Mouse (Mus musculus): ENCODE data around the gene Dedd2. TPM values are rescaled to one million over a fixed set of nuclear protein-coding genes. Genes with fewer than 3 reads are reported as not detected.
A peak's percentile ranks its signal among the peaks of the same experiment; 100 is the strongest.

Gene Dedd2
- polyA plus RNA-seq, 1 experiment, result 37.6 TPM

GRCm38 (mm10) chr7:25221102-25221883 lies 878 bp upstream of the Dedd2 start, which contains the start of gene Zfp526:
Gene Zfp526, plus strand, starts transcription at chr7:25221425.
- under 1% methylated on average over 44 of the region's 45 CpGs for WGBS
- H3K4me3 ChIP-seq (replicated peaks; ENCODE audit: extremely low read depth, low read depth, low read length), result peak within 1 kb of the TSS; percentile 83
- TF ChIP-seq CTCF (IDR thresholded peaks at IDR 0.05; ENCODE audit: insufficient read depth, low read length), result no peak
- TF ChIP-seq POLR2A (IDR thresholded peaks at IDR 0.05; ENCODE audit: borderline replicate concordance, extremely low read depth, low read depth, low read length), result peak; percentile 78; the same call in 1 of the 2 replicates
- H3K4me1 ChIP-seq (ENCODE audit: control insufficient read depth, insufficient read depth, low read length), result peaks cover 11% of the 10 kb centered on the region
- DNase-seq, result peak; percentile 96

GRCm38 (mm10) chr7:25219756-25220456 lies 509 bp downstream of the Dedd2 start:
- 0 out of 2 replicates have a peak, but pooled peaks have one; percentile 87 for TF ChIP-seq POLR2A (IDR thresholded peaks at IDR 0.05; ENCODE audit: borderline replicate concordance, extremely low read depth, low read depth, low read length)
- TF ChIP-seq CTCF (IDR thresholded peaks at IDR 0.05; ENCODE audit: insufficient read depth, low read length), result no peak
- DNase-seq, result peak; percentile 94
- 4% methylated on average over 31 of the region's 31 CpGs for WGBS

GRCm38 (mm10) chr7:25219416-25219750 lies 1.0 kb downstream of the Dedd2 start:
- no peak for DNase-seq
- WGBS, result under 1% methylated on average over 16 of the region's 16 CpGs
- H3K4me3 ChIP-seq (replicated peaks; ENCODE audit: extremely low read depth, low read depth, low read length), result peak overlapping the region; percentile 89
- no peak for TF ChIP-seq CTCF (IDR thresholded peaks at IDR 0.05; ENCODE audit: insufficient read depth, low read length)
- H3K4me1 ChIP-seq (ENCODE audit: control insufficient read depth, insufficient read depth, low read length), result peaks cover 11% of the 10 kb centered on the region

More at GRCm38 (mm10) chr7:25219756-25220456, 509 bp downstream of the Dedd2 start:
- H3K4me1 ChIP-seq (ENCODE audit: control insufficient read depth, insufficient read depth, low read length), result peaks cover 11% of the 10 kb centered on the region
- H3K4me3 ChIP-seq (replicated peaks; ENCODE audit: extremely low read depth, low read depth, low read length), result peak overlapping the region; percentile 89

- Histone ChIP-seq H3K4me3 (replicated peaks; ENCODE audit: extremely low read depth, low read depth, low read length) (peak overlapping the region; percentile 89), H3K4me1 (ENCODE audit: control insufficient read depth, insufficient read depth, low read length) (peaks cover 11% of the 10 kb centered on the region)
- TF ChIP-seq POLR2A (IDR thresholded peaks at IDR 0.05; ENCODE audit: borderline replicate concordance, extremely low read depth, low read depth, low read length), result no peak; the same call in 1 of the 2 replicates
- TF ChIP-seq CTCF (IDR thresholded peaks at IDR 0.05; ENCODE audit: insufficient read depth, low read length), result no peak
- 2% methylated on average over 53 of the region's 53 CpGs for WGBS
- DNase-seq, result peak; percentile 59
Measured at GRCm38 (mm10) chr7:25218705-25219415, 1.6 kb downstream of the Dedd2 start.

GRCm38 (mm10) chr7:25217653-25218395 lies 2.6 kb downstream of the Dedd2 start:
- Histone ChIP-seq H3K4me3 (replicated peaks; ENCODE audit: extremely low read depth, low read depth, low read length) (no peak overlapping the region), H3K4me1 (ENCODE audit: control insufficient read depth, insufficient read depth, low read length) (peaks cover 11% of the 10 kb centered on the region)
- peak; percentile 27 for DNase-seq
- no peak for TF ChIP-seq POLR2A (IDR thresholded peaks at IDR 0.05; ENCODE audit: borderline replicate concordance, extremely low read depth, low read depth, low read length)
- no peak for TF ChIP-seq CTCF (IDR thresholded peaks at IDR 0.05; ENCODE audit: insufficient read depth, low read length)
- WGBS, result 42% methylated on average over 12 of the region's 12 CpGs

- 95% methylated on average over 2 of the region's 2 CpGs for WGBS
- no peak for DNase-seq
- TF ChIP-seq CTCF (IDR thresholded peaks at IDR 0.05; ENCODE audit: insufficient read depth, low read length) (no peak), POLR2A (IDR thresholded peaks at IDR 0.05; ENCODE audit: borderline replicate concordance, extremely low read depth, low read depth, low read length) (no peak)
- Histone ChIP-seq H3K4me1 (ENCODE audit: control insufficient read depth, insufficient read depth, low read length) (no peaks in the 10 kb centered on the region), H3K4me3 (replicated peaks; ENCODE audit: extremely low read depth, low read depth, low read length) (no peak overlapping the region)
Measured at GRCm38 (mm10) chr7:25214172-25214571, 6.2 kb downstream of the Dedd2 start.

- TF ChIP-seq POLR2A (IDR thresholded peaks at IDR 0.05; ENCODE audit: borderline replicate concordance, extremely low read depth, low read depth, low read length) (no peak), CTCF (IDR thresholded peaks at IDR 0.05; ENCODE audit: insufficient read depth, low read length) (no peak)
- DNase-seq, result no peak
- 24% methylated on average over 3 of the region's 3 CpGs for WGBS
- H3K4me3 ChIP-seq (replicated peaks; ENCODE audit: extremely low read depth, low read depth, low read length), result no peak overlapping the region
- H3K4me1 ChIP-seq (ENCODE audit: control insufficient read depth, insufficient read depth, low read length), result no peaks in the 10 kb centered on the region
Measured at GRCm38 (mm10) chr7:25213099-25213498, 7.3 kb downstream of the Dedd2 start.

GRCm38 (mm10) chr7:25210482-25210881 lies 9.9 kb downstream of the Dedd2 start:
- H3K4me3 ChIP-seq (replicated peaks; ENCODE audit: extremely low read depth, low read depth, low read length), result no peak overlapping the region
- no peak for DNase-seq
- H3K4me1 ChIP-seq (ENCODE audit: control insufficient read depth, insufficient read depth, low read length), result peaks cover 2% of the 10 kb centered on the region; the same call in 1 of the 2 replicates
- TF ChIP-seq CTCF (IDR thresholded peaks at IDR 0.05; ENCODE audit: insufficient read depth, low read length), result no peak
- no peak for TF ChIP-seq POLR2A (IDR thresholded peaks at IDR 0.05; ENCODE audit: borderline replicate concordance, extremely low read depth, low read depth, low read length)
- 84% methylated on average over 4 of the region's 4 CpGs for WGBS

Measured in lung, adult 2 months (tissue).